Mouse (Mus musculus): ENCODE data around the gene Arnt2.

Arnt2 gene

GRCm38 (mm10) chr7:84409896-84410521, at the start of gene Arnt2:
Gene Arnt2, minus strand, starts transcription at chr7:84410176.
- peak; percentile 65 for DNase-seq (ENCODE audit: low spot score)

- no peak for DNase-seq (ENCODE audit: low spot score)
These were observed 41.7 kb upstream of the Arnt2 start for GRCm38 (mm10) chr7:84451681-84452080.

GRCm38 (mm10) chr7:84449066-84449465, 39.1 kb upstream of the Arnt2 start:
- peak; percentile 46 for DNase-seq (ENCODE audit: low spot score)

DNA sequence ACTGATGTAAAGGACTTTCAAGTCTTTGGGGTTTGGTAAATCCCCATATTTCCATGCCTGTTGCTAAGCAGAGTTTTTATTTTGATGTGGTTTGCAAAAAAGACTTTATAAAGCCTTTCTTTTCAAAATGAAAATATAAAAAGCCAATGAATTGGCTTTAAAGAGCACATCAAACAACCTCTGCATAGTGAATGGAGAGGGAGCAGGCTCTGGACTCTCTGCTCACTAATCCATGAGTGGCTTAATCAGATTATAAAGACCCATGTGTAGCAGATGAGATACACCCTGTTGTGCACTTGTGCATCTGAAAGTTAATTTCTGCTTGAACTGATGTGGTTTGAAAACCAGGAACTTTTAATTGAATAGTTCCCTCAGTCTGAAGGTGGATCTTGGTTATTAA, 38.5 kb upstream of the Arnt2 start:
- no peak for DNase-seq (ENCODE audit: low spot score)

GRCm38 (mm10) chr7:84447740-84448435, 37.9 kb upstream of the Arnt2 start:
- no peak for DNase-seq (ENCODE audit: low spot score)

- DNase-seq (ENCODE audit: low spot score): peak; percentile 54
These were observed 37.1 kb upstream of the Arnt2 start for GRCm38 (mm10) chr7:84447060-84447459.

- no peak for DNase-seq (ENCODE audit: low spot score)
These were observed 32.5 kb upstream of the Arnt2 start for GRCm38 (mm10) chr7:84442343-84442911.

GRCm38 (mm10) chr7:84439606-84440005, 29.6 kb upstream of the Arnt2 start:
- DNase-seq (ENCODE audit: low spot score): no peak

GRCm38 (mm10) chr7:84434901-84435300, 24.9 kb upstream of the Arnt2 start:
- no peak for DNase-seq (ENCODE audit: low spot score)

DNA sequence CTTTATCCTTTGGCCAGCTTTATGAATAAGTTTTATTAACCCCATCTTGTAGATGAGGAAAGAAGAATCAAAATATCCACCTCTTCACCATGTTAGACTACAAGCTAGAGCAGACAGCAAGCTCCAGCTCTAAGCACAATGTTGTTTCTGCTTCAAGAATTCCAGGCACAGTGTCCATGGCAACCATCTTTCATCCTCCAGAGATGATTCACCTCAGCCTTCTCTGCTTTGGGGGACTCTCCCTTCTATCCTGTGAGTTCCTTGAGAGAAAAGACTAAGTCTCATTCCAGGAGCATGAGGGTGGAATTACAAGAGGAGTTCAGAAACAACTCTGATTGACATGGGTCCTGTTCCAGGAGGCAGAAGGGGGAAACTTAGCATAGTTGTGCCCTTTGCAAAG, 22.2 kb upstream of the Arnt2 start:
- DNase-seq (ENCODE audit: low spot score): peak; percentile 52

DNA sequence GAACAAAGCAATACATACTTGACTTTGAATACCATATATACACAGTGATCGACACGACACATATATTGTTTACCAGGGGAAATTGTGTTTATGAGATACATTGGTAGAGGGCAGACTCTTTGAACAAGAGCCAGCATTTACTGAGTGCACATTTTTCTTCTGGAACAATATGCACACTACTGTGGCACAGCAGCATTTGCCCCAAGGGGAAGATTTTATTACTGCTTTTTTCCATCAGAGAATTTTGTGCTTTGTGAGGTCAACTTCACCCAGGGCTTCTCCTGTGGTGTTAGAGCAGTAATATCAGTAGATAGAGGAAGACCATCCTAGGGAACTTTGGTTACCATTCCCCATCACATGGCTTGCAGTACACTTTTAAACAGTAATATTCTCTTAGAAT, 17.2 kb upstream of the Arnt2 start:
- DNase-seq (ENCODE audit: low spot score): no peak

GRCm38 (mm10) chr7:84424670-84425385, 14.9 kb upstream of the Arnt2 start:
- DNase-seq (ENCODE audit: low spot score): no peak

- no peak for DNase-seq (ENCODE audit: low spot score)
These were observed 11.8 kb upstream of the Arnt2 start for GRCm38 (mm10) chr7:84421753-84422152.

DNA sequence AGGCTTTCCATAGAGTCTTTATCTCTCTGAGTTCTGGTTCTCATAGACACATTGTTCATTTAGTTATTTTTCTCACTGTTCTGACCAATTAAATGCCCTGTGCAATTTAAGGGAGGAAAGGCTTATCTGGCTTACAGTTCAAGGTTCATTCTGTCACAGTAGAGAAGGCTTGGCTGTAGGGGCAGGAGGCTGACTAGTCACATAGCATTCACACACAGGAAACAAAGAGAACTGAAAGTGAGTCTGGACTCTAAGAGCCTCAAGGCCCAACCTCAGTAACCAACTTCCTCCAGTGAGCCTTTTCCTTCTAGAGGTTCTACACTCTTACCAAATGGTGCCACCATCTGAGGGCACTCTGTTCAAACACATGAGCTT, 11.3 kb upstream of the Arnt2 start:
- no peak for DNase-seq (ENCODE audit: low spot score)

GRCm38 (mm10) chr7:84420581-84421290, 10.8 kb upstream of the Arnt2 start:
- no peak for DNase-seq (ENCODE audit: low spot score)

- no peak for DNase-seq (ENCODE audit: low spot score)
These were observed 7.5 kb upstream of the Arnt2 start for GRCm38 (mm10) chr7:84417441-84417840.

DNA sequence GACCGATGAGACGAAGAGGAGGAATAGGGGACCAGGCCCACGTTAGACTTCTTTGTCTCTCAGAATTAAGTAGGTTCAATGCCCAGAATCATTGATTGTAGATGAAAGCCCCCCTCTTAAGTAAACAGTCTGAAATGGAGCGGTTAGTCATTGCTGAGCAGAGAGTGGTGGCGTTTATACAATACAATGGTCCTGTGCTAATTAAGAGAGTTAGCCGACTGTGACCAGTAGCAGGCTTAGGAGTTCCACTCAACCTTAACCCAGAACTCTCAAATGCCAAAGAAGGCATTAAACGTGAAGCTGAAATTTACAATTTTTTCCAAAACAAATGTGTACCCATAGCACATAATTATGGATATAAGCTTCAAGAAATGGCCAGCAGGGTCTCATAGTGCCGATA, 2.6 kb upstream of the Arnt2 start:
- no peak for DNase-seq (ENCODE audit: low spot score)

DNA sequence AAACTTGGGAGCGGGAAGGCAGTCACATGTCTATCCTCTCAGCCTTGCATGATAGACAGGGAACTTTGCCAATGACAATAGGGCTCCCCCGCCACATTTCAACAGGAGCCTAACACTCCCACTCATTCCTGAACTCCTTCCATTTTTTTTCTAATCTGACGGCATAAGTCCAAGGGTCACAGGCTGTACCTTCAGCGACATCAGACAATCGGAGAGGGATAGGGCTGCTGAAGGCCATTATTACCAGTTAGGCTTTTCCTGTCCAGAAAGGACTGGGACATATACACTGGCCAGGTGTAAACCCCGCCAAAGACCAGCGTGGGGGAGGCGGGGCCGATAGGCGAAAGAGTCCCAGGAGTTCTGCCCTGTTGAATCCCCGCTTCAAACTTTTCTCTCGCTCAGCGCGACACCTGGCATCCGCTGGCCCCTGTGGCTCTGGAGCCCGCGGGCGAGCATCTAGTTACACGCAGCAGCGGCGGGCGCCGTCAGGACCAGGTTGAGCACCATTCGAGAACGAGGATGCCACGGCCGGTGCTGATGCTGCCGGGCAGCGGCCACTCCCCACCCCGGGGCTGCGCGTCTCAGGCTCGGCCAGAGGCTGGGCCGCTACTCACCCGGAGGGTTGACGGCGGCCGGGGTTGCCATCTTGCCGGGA, 608 bp downstream of the Arnt2 start:
- DNase-seq (ENCODE audit: low spot score): no peak

DNA sequence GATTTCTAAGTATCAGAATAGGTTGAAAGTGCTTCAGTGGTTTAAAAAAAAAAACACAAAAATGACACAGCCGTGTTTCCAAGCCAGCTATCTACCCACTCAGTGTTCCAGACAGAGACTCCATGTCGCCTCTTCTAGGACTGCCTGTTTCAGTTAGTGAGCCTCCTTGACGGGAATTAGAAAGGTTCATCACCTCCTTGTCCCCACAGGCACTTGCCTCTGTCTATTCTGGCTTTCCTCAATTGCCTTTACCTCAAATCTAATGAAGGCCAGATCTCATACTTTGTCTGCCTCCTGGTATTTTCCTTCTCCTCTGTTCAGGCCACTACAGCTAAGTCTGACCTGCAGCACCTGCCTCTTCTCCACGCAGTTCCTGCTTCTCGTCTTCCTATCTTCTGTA, 1.7 kb downstream of the Arnt2 start:
- no peak for DNase-seq (ENCODE audit: low spot score)

- DNase-seq (ENCODE audit: low spot score): no peak
These were observed 6.6 kb downstream of the Arnt2 start for GRCm38 (mm10) chr7:84403371-84403770.

DNA sequence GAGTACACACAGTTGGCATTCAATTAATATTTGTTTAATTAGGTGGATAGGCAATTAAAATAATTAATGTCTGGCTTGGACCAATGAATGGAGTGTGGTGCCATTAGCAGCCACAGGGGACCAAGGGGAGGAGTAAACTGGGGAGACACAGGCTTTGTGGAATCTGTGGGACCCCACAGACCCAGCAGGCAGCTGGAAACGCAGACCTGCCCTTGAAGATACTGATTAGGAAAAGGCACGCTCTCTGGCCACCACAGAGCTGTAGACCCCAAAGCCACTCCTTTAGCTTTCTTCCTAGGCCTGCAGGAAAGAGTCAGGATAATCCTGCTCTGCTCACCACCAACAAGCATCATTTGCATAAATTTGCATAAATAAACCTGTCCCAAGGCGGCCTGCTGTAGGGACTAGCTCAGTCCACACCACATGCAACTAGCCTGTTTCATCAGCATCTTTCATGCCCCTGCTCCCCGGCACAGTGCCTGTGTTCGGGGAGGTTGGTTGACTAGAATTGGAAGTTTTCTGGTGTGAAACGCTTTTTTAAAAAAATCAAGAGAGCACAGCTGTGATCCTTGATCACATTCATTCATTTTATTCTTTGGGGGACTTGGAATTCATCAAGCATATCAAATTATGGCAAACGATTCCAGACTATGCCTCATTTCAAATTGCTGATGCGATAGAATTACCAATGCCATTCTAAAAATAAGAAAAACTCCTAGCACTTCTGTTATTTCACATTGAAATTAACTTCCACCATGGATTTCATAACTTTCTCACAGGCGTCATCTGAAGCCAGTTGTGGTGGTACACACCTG, 8.1 kb downstream of the Arnt2 start:
- no peak for DNase-seq (ENCODE audit: low spot score)

All from left cerebral cortex, adult 11 months (tissue).